Mouse (Mus musculus) ES-E14 (cell line): ENCODE results near the gene Ube2o. TPM values are rescaled to one million over a fixed set of nuclear protein-coding genes. Genes with fewer than 3 reads are reported as not detected.

Experiments
- DNase-seq: peaks from one replicate; pipeline ENCODE4 v3.0.0-alpha.2; 2013; ENCODE audit warnings: low read depth, low spot score
- H3K27ac ChIP-seq: 2 replicates; pipeline ENCODE4 v1.5.1; 2012; ENCODE audit warnings: low read depth, mild to moderate bottlenecking, low read length, moderate library complexity, mixed read lengths; ENCODE audit not compliant: poor library complexity, insufficient read depth, severe bottlenecking
- H3K36me3 ChIP-seq: 2 replicates; pipeline ENCODE4 v1.6.1; 2012; ENCODE audit warnings: mild to moderate bottlenecking, low read length, moderate library complexity, mixed read lengths; ENCODE audit not compliant: control insufficient read depth, poor library complexity, insufficient read depth, severe bottlenecking
- H3K4me1 ChIP-seq, 2 experiments: fragments of 150-350 bp in 1 of 2; sonication (generic) in 1 of 2; 2 replicates each; pipeline ENCODE4 v1.6.1; 2012; ENCODE audit warnings: low read length in 2 of 2, mild to moderate bottlenecking in 1 of 2, mixed read lengths in 1 of 2; ENCODE audit not compliant: control insufficient read depth in 2 of 2, insufficient read depth in 2 of 2, poor library complexity in 1 of 2
- H3K4me3 ChIP-seq, 2 experiments: fragments of 150-350 bp in 1 of 2; sonication (generic) in 1 of 2; 2 replicates each; pipeline ENCODE4 v1.5.1; 2012; ENCODE audit warnings: low read length in 2 of 2, low read depth in 1 of 2, mild to moderate bottlenecking in 1 of 2, mixed read lengths in 1 of 2; ENCODE audit not compliant: insufficient read depth in 1 of 2, poor library complexity in 1 of 2, severe bottlenecking in 1 of 2
- H3K9ac ChIP-seq: 2 replicates; pipeline ENCODE4 v1.6.1; 2012; ENCODE audit warnings: low read depth, mild to moderate bottlenecking, low read length, mixed read lengths; ENCODE audit not compliant: poor library complexity, insufficient read depth, severe bottlenecking
- H3K9me3 ChIP-seq: fragments of 150-350 bp; sonication (generic); 2 replicates; pipeline ENCODE4 v1.6.1; 2012; ENCODE audit warnings: low read depth, mild to moderate bottlenecking, low read length; ENCODE audit not compliant: control insufficient read depth, insufficient read depth
- CHD2 ChIP-seq: IDR thresholded peaks from 2 replicates; pipeline ENCODE4 v1.6.1; 2014; ENCODE audit warnings: mild to moderate bottlenecking, low read depth, low read length, inconsistent platforms
- HCFC1 ChIP-seq: IDR thresholded peaks from 2 replicates; pipeline ENCODE4 v1.6.1; 2012; ENCODE audit warnings: low read length, inconsistent platforms, borderline replicate concordance; ENCODE audit not compliant: insufficient read depth
- MAFK ChIP-seq: IDR thresholded peaks from 2 replicates; pipeline ENCODE4 v1.6.1; 2014; ENCODE audit warnings: mild to moderate bottlenecking, low read depth, low read length, inconsistent platforms; ENCODE audit not compliant: insufficient read depth
- ZC3H11A ChIP-seq: IDR thresholded peaks from 2 replicates; pipeline ENCODE4 v1.6.1; 2012; ENCODE audit warnings: low read depth, mild to moderate bottlenecking, inconsistent platforms, low read length, borderline replicate concordance
- ZNF384 ChIP-seq: IDR thresholded peaks from 2 replicates; pipeline ENCODE4 v1.6.1; 2012; ENCODE audit warnings: low read depth, low read length, inconsistent platforms
- in situ Hi-C, 2 experiments: fragments of 600-800 bp; cut with MboI; formaldehyde crosslinking; loops; one replicate each; pipeline ENCODE4 v1.15.1; 2025; ENCODE audit warnings: low sequenced_read_pairs in 2 of 2, inconsistent platforms in 1 of 2; ENCODE audit not compliant: unreplicated experiment in 2 of 2
- total RNA-seq: library from RNA; depleted of rRNA; stranded (reverse); fragments of 300-350 nt; gene quantifications from 2 replicates; pipeline ENCODE4 v1.2.3, GENCODE M21; 2012

Gene Ube2o
- total RNA-seq, 1 experiment = 45.2 TPM

DNA sequence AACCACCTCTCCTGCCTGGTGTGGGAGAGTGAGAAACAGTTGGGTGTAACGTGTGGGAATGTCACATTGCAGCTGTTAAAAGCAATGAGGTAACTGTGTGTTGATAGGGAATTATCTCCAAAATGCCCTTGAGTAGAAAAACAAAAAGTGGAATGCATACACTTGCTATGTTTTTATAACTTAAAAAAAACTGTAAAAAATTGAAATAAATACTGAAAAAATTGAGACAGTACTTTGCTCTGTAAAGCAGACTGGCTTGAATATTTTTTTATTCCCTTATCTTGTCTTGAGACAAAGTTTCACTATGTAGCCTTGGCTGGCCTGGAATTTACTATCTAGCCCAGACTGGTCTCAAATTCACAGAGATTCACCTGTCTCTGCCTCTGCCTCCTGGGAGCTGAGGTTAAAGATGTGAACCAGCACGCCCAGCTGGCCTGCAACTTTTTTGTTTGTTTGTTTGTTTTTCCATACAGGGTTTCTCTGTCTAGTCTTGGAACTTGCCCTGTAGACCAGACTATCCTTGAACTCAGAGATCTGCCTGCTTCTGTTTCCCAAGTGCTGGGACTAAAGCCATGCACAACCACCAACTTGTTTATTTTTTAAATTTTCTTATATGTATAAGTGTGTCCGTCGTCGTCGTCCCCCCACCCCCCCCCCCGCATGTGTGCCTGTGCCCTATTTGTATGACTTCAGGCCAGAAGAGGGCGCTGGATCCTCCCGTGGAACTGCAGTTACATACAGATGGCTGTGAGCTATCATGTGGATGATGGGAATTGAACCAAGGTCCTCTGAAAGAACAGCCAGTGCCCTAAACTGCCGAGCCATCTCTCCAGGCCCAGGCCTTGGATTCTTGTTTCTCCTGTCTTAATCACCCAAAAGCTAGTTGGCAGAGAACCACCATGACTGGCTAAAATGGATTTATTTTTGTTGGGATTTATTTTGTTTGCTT lies 46.1 kb upstream of the Ube2o start:
- in situ Hi-C loops = loop anchor here in 1 of 2 experiments (25.0 kb wide), 1 partner anchor 185 kb away; no protein-coding TSS in a partner anchor
- TF ChIP-seq HCFC1 = no peak
- no peak for TF ChIP-seq CHD2
- no peak for TF ChIP-seq ZNF384
- TF ChIP-seq ZC3H11A = no peak
- TF ChIP-seq MAFK = no peak
- Histone ChIP-seq H3K4me3 (no peak overlapping the region), H3K9ac (no peak overlapping the region), H3K9me3 (no peaks in the 10 kb centered on the region), H3K27ac (no peak overlapping the region; the same call in 1 of the 2 replicates), H3K36me3 (no peaks in the 10 kb centered on the region), H3K4me1 (peaks cover 3 to 22% of the 10 kb centered on the region in 2 experiments; a peak in 3 of 4 replicates)
- DNase-seq = no peak

DNA sequence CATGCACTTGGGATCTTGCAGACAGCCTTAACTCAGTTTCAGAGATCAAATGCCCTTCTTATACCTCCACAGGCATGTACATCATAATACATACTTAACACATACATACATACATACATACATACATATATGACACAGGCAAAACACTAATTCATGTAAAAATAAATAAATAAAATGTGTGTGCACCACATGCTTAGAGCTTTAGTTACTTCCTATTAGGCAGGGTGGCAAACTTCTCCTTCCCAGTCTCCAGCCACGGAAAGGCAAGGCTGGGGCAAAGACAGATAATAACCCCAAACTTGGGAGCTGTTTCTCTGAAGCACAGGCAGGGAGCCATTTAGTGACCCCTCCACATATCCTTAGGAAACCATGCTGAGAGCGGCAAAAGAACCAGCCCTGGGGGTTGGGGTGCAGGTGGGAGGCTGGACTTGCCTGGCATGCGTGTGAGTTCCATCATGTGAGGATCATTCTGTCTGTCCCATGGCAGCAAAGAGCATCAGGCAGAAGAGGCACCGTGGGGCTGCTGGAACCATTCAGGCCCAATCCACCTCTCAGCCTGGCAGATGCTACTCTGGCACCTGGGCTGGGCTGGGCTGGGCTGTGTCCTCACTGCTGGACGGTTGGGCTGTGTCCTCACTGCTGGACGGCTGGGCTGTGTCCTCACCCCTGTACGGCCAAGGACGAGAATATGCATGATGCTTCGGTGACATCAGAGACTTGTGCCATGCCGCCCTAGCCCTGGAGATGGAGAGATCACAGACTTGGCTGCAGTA lies 45.2 kb upstream of the Ube2o start, which contains the start of gene Rhbdf2:
Rhbdf2 (minus strand) TSS at position 721 of the 773 bp plus-strand sequence.
- H3K4me3 ChIP-seq = no peak within 1 kb of the TSS
- TF ChIP-seq HCFC1 (no peak), CHD2 (no peak), ZNF384 (no peak), MAFK (no peak), ZC3H11A (no peak)
- no peaks in the 10 kb centered on the region for H3K9me3 ChIP-seq
- no peaks in the 10 kb centered on the region for H3K36me3 ChIP-seq
- no peak within 1 kb of the TSS; the same call in 1 of the 2 replicates for H3K27ac ChIP-seq
- in situ Hi-C loops = loop anchor here in 1 of 2 experiments (25.0 kb wide), 1 partner anchor 186 kb away; no protein-coding TSS in a partner anchor
- no peak for DNase-seq
- H3K9ac ChIP-seq = no peak within 1 kb of the TSS
- H3K4me1 ChIP-seq = peaks cover 7 to 25% of the 10 kb centered on the region in 2 experiments; a peak in 3 of 4 replicates

DNA sequence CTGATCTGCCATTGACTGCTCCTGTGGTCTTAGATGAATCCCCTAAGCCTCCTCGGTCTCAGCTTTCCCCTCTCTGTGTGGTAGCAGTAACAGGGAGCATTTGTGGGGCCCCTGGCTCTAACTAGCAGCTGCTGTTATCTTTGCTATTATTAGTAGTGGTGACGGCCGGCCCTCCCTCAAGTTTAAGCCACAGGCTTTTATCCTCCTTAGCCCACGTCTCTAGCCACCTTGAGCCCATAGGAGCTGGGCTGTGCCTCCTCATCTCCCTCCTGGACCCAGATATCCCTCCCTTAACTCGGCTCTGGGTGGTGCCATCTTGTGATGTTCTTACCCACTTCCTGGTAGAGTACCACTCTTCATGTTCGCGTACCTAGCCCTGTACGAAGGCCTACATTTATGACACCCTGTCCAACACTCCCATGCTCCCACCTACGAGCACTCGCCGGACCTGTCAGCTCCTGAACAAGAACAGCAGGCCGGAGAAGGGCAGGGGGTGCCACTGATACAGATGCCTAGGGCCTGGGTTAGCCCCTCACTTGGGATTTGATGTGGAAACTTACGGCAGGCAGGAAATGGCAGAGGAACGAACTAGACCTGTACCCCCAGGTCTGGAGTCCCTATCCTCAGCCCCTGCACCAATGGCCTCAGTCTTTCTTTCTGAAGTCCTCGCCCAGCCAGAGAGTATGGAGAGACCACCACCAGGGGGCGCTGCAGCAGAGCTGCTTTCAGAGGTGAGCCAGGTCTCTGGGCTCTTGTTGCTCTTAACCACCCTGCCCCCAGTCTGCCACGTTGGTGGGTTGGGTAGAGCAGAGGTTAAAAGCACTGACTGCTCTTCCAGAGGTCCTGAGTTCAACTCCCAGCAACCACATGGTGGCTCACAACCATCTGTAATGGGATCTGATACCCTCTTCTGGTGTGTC lies 44.1 kb upstream of the Ube2o start:
- no peaks in the 10 kb centered on the region for H3K9me3 ChIP-seq
- H3K36me3 ChIP-seq = no peaks in the 10 kb centered on the region
- in situ Hi-C loops = loop anchor here in 1 of 2 experiments (25.0 kb wide), 1 partner anchor 187 kb away; no protein-coding TSS in a partner anchor
- peak; percentile 87 for DNase-seq
- H3K4me1 ChIP-seq = peaks cover 7 to 34% of the 10 kb centered on the region in 2 experiments; a peak in 3 of 4 replicates
- no peak overlapping the region for H3K4me3 ChIP-seq
- H3K9ac ChIP-seq = peak overlapping the region; percentile 62; the same call in 1 of the 2 replicates
- no peak overlapping the region; the same call in 1 of the 2 replicates for H3K27ac ChIP-seq
- TF ChIP-seq ZNF384 = 0 out of 2 replicates have a peak, but pooled peaks have one; percentile 5
- no peak for TF ChIP-seq HCFC1
